Mouse (Mus musculus) heart, postnatal 0 days (tissue): Measurements from ENCODE around the gene Tecpr2.

Experiments
- CTCF ChIP-seq: IDR thresholded peaks from 2 replicates; pipeline ENCODE4 v1.5.1; 2016; ENCODE audit warnings: antibody characterized with exemption, control low read depth, low read depth
- EP300 ChIP-seq: IDR thresholded peaks from 2 replicates; pipeline ENCODE4 v1.6.1; 2016; ENCODE audit warnings: antibody characterized with exemption, low read depth

DNA sequence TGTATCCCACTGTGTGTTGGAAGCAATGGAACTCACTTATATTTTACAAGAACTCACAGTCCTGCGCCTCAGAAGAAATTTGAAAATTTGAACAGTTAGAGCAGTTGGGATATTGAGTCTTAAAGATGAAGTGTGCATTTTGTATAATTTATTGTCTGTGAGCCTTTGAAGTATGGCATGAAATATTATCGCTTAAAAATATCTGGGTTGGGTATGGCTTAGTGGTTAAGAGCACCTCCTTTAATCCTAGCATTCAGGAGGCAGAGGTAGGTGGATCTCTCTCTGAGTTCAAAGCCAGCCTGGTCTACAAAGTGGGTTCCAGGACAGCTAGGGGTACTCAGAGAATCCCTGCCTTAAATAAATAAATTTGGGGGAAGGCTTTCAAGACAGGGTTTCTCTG is 130.0 kb downstream of the Tecpr2 start:
- no peak for TF ChIP-seq CTCF
- no peak for TF ChIP-seq EP300
